Mouse (Mus musculus) adrenal gland, postnatal 36 days (tissue): Measurements from ENCODE around the gene Ube2c. TPM values are rescaled to one million over a fixed set of nuclear protein-coding genes. Genes with fewer than 3 reads are reported as not detected.

Experiments used
- DNase-seq, 2 experiments: peaks; one replicate each; pipeline ENCODE4 v3.0.0; 2021; ENCODE audit warnings: mixed read lengths in 1 of 2
- total RNA-seq, 2 experiments: library from RNA; stranded (reverse); gene quantifications; 2 replicates each; pipeline ENCODE4 v1.2.3; 2021

Ube2c gene
- total RNA-seq, 2 experiments from 2014 or later: 7.0 to 10.4 TPM

GRCm38 (mm10) chr2:164822636-164823165 is 53.0 kb downstream of the Ube2c start, which contains the start of gene Zswim1:
Zswim1 (plus strand) TSS chr2:164822686.
- DNase-seq: peak; percentile 99 to 100

- peak in 1 of 2 experiments; percentile 40 for DNase-seq
These were observed 53.5 kb downstream of the Ube2c start for GRCm38 (mm10) chr2:164823181-164823585.

- DNase-seq: no peak
These were observed 54.3 kb downstream of the Ube2c start for GRCm38 (mm10) chr2:164823969-164824368.

- no peak for DNase-seq
These were observed 55.8 kb downstream of the Ube2c start for GRCm38 (mm10) chr2:164825521-164825920.

- DNase-seq: no peak
These were observed 57.6 kb downstream of the Ube2c start for GRCm38 (mm10) chr2:164827146-164827850.

Other genes starting within 250 kb of the Ube2c start
- not detected for gene Wfdc2, start 207.5 kb upstream of the Ube2c start, total RNA-seq
- gene Spint3, start 196.4 kb upstream of the Ube2c start, total RNA-seq: not detected
- under 1 TPM in 1 of 2 experiments, not detected in 1; 0.40 TPM for gene Wfdc6a, start 184.5 kb upstream of the Ube2c start, total RNA-seq
- gene Eppin, start 176.3 kb upstream of the Ube2c start, total RNA-seq: not detected
- gene Wfdc6b, start 156.4 kb upstream of the Ube2c start, total RNA-seq: not detected
- not detected for gene Wfdc8, start 156.3 kb upstream of the Ube2c start, total RNA-seq
- gene Wfdc16, start 131.1 kb upstream of the Ube2c start, total RNA-seq: not detected
- not detected for gene Wfdc10, start 113.9 kb upstream of the Ube2c start, total RNA-seq
- not detected for gene Wfdc9, start 113.3 kb upstream of the Ube2c start, total RNA-seq
- gene Wfdc11, start 95.8 kb upstream of the Ube2c start, total RNA-seq: not detected
- not detected for gene Wfdc13, start 84.8 kb upstream of the Ube2c start, total RNA-seq
- gene Spint4, start 71.4 kb upstream of the Ube2c start, total RNA-seq: not detected
- gene Spint5, start 54.6 kb upstream of the Ube2c start, total RNA-seq: not detected
- gene Wfdc3, start 24.0 kb upstream of the Ube2c start, total RNA-seq: under 1 TPM; 0.26 to 0.36 TPM
- 10 to 100 TPM; 39.8 to 44.2 TPM for gene Dnttip1, start 23.9 kb upstream of the Ube2c start, total RNA-seq
- under 1 TPM in 1 of 2 experiments, not detected in 1; 0.53 TPM for gene Tnnc2, start 10.1 kb downstream of the Ube2c start, total RNA-seq
- 10 to 100 TPM; 29.2 to 35.3 TPM for gene Snx21, start 15.9 kb downstream of the Ube2c start, total RNA-seq
- gene Acot8, start 35.0 kb downstream of the Ube2c start, total RNA-seq: 10 to 100 TPM; 31.5 to 33.6 TPM
- gene Zswim3, start 35.2 kb downstream of the Ube2c start, total RNA-seq: 1 to 10 TPM; 4.0 to 4.7 TPM
- 10 to 100 TPM in 1 of 2 experiments, 1 to 10 TPM in 1; 9.3 to 10.2 TPM for gene Zswim1, start 52.8 kb downstream of the Ube2c start, total RNA-seq
- gene Spata25, start 58.6 kb downstream of the Ube2c start, total RNA-seq: not detected
- 100 to 1,000 TPM; 105 to 112 TPM for gene Ctsa, start 63.0 kb downstream of the Ube2c start, total RNA-seq
- gene Neurl2, start 63.6 kb downstream of the Ube2c start, total RNA-seq: 1 to 10 TPM; 2.1 to 2.5 TPM
- 10 to 100 TPM; 21.1 to 34.7 TPM for gene Pltp, start 87.8 kb downstream of the Ube2c start, total RNA-seq
- gene Pcif1, start 109.4 kb downstream of the Ube2c start, total RNA-seq: 10 to 100 TPM; 45.4 to 53.9 TPM
- gene Zfp335, start 141.9 kb downstream of the Ube2c start, total RNA-seq: 10 to 100 TPM; 14.8 to 18.3 TPM
- gene Mmp9, start 170.9 kb downstream of the Ube2c start, total RNA-seq: under 1 TPM; 0.56 to 0.60 TPM
- 1 to 10 TPM; 4.3 to 7.9 TPM for gene Slc12a5, start 190.9 kb downstream of the Ube2c start, total RNA-seq